8 mouse cellular contexts compared by ENCODE assay signal in the genomic region with DNA sequence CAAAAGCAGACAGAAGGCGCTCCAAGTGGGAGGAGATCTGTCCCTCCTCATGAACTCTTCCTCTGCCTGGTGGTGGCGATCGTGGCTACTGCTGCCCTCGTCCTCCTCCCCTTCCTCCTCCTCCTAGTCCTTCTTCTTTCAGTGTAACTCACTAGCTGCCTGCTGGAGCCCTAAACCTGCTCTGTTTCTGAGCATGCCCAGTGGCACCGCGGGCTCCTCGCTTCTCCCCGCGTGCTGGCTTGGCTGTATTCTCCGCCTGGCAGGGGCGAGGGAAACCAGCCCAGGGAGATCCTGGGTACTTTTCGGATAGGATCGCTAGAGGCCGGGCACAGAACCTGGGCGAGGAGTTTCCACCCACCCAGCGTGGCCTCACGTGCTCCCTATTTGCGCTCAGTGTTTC. TPM values are rescaled to one million over a fixed set of nuclear protein-coding genes. Genes with fewer than 3 reads are reported as not detected.
DNase-seq lines count a peak whose midpoint lies in the region; ATAC-seq lines count a peak whose summit lies in the region.

A gene (minus strand): TSS at position 71 of the 400 bp plus-strand sequence.

- no peaks in the 10 kb centered on the region for H3K36me3 ChIP-seq in liver, embryonic 15.5 days (replicated peaks)
- H3K36me3 ChIP-seq in neural tube, embryonic 14.5 days (ENCODE audit: control insufficient read depth, insufficient read depth, low read length): no peaks in the 10 kb centered on the region

- no peak within 1 kb of the TSS for H3K9ac ChIP-seq in liver, embryonic 15.5 days
- H3K9ac ChIP-seq in neural tube, embryonic 14.5 days (replicated peaks; ENCODE audit: low read depth, low read length): peak within 1 kb of the TSS; percentile 59

- H3K4me2 ChIP-seq in liver, embryonic 15.5 days: peak within 1 kb of the TSS; percentile 56
- peak within 1 kb of the TSS; percentile 96 for H3K4me2 ChIP-seq in neural tube, embryonic 14.5 days (ENCODE audit: low read depth, low read length)

- H3K9me3 ChIP-seq in liver, embryonic 15.5 days (replicated peaks): no peaks in the 10 kb centered on the region
- H3K9me3 ChIP-seq in neural tube, embryonic 14.5 days (ENCODE audit: control insufficient read depth, low read length): no peaks in the 10 kb centered on the region

- H3K4me3 ChIP-seq in liver, embryonic 15.5 days (replicated peaks): peak within 1 kb of the TSS; percentile 30
- peak within 1 kb of the TSS; percentile 64 for H3K4me3 ChIP-seq in neural tube, embryonic 14.5 days (ENCODE audit: low read depth, low read length)

- 2% methylated on average over 18 of the region's 18 CpGs for WGBS in liver, embryonic 15.5 days (ENCODE audit: insufficient replicate concordance)
- 2% methylated on average over 18 of the region's 18 CpGs for WGBS in neural tube, embryonic 14.5 days

- no peak within 1 kb of the TSS for H3K27ac ChIP-seq in liver, embryonic 15.5 days (replicated peaks)
- H3K27ac ChIP-seq in neural tube, embryonic 14.5 days (ENCODE audit: low read depth, low read length): no peak within 1 kb of the TSS; the same call in 1 of the 2 replicates

- no peaks in the 10 kb centered on the region for H3K4me1 ChIP-seq in liver, embryonic 15.5 days (replicated peaks)
- H3K4me1 ChIP-seq in neural tube, embryonic 14.5 days (ENCODE audit: control insufficient read depth, insufficient read depth, low read length): 0 out of 2 replicates have a peak, but pooled peaks cover 2% of the 10 kb centered on the region

- intact Hi-C loops in heart, postnatal 36 days (cut with DNase I): no loop called here

- DNase-seq in cerebellum, adult 18-20 months: peak; percentile 7 to 31
- DNase-seq in cerebellum, adult 11 months: no peak
- DNase-seq in forelimb bud, embryonic 11.5 days (ENCODE audit: low read depth, low spot score): peak; percentile 35
- peak; percentile 22 to 32 for DNase-seq in heart, postnatal 36 days
- peak; percentile 66 to 73 for DNase-seq in layer of hippocampus, adult 18-20 months (ENCODE audit: low spot score in 2 of 2)
- peak; percentile 13 for DNase-seq in urinary bladder, postnatal 10 days (ENCODE audit: low spot score)

- H3K27me3 ChIP-seq in liver, embryonic 15.5 days: peaks cover 43% of the 10 kb centered on the region
- peaks cover 21% of the 10 kb centered on the region for H3K27me3 ChIP-seq in neural tube, embryonic 14.5 days (ENCODE audit: control insufficient read depth, insufficient read depth, low read length)

- no peak for ATAC-seq in liver, embryonic 15.5 days (ENCODE audit: insufficient read depth)
- ATAC-seq in neural tube, embryonic 14.5 days (ENCODE audit: low read depth): peak; percentile 89

RNA-seq across cellular contexts. Expression of the gene that starts here (rescaled TPM):
- 1 to 10 TPM in 1 of 2 experiments, under 1 TPM in 1; 0.68 to 1.6 TPM for total RNA-seq in heart, postnatal 36 days (2021)
- 10 to 100 TPM; 41.6 to 47.2 TPM for total RNA-seq in layer of hippocampus, adult 18-20 months (2021)
- 0.03 TPM in 1 of 2 replicates, not detected in the other for polyA plus RNA-seq in liver, embryonic 15.5 days (2015; fragmentation: Nextera tagmentation; extraction: Ambion mirVana)
- 2.1 and 5.2 TPM in 2 replicates for polyA plus RNA-seq in neural tube, embryonic 14.5 days (2014; fragmentation: Nextera tagmentation; extraction: Ambion mirVana)

Comparison
In these comparisons a context has a peak if more than half of its experiments do, and no peak if none do; other contexts are left out.
1. RNA of the gene that starts here (total RNA-seq): 41.6 to 47.2 TPM in layer of hippocampus, adult 18-20 months; 0.68 to 1.6 TPM in heart, postnatal 36 days; every median in the first group is over 10 times any median in the second.